Mouse (Mus musculus): ENCODE results near the gene 4921524J17Rik. TPM values are rescaled to one million over a fixed set of nuclear protein-coding genes. Genes with fewer than 3 reads are reported as not detected.

The 4921524J17Rik gene
- total RNA-seq (2023), result 10.1 and 11.1 TPM in 2 replicates

GRCm38 (mm10) chr8:85432168-85433016 lies at the start of gene 4921524J17Rik:
Gene 4921524J17Rik (minus strand): TSS chr8:85432833.

DNA sequence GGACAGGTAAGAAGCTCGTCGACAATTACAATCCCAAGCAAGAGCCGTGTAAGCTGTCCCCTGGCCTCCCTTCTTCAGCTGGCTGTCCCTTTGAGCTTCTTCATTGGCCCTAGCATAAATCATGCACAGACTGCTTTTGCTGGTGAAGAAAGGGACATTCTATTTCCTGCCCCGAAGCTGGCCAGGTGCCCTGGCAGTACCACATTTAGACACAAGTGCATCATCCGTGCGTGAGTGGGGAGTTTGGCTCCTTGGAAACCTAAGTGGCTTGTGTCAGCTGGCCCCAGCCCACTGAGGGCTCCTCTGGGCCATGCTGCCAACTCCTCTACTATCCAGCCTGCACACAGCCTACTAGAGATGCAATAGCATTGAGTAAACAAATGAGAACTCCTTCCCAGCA lies 46.4 kb downstream of the 4921524J17Rik start, which contains the start of gene Mylk3:
Gene Mylk3 (minus strand): TSS at position 141 of the 400 bp plus-strand sequence.

Other genes starting within 250 kb of the 4921524J17Rik start
- gene Olfr371, start 206.8 kb downstream of the 4921524J17Rik start, total RNA-seq (2023), result not detected in 2 replicates
- 32.2 and 43.4 TPM in 2 replicates for gene Orc6, start 133.2 kb downstream of the 4921524J17Rik start, total RNA-seq (2023)
- 82.6 and 92.7 TPM in 2 replicates for gene Vps35, start 133.0 kb downstream of the 4921524J17Rik start, total RNA-seq (2023)
- 0.25 and 0.32 TPM in 2 replicates for gene Mylk3, start 46.5 kb downstream of the 4921524J17Rik start, total RNA-seq (2023)
- gene Gpt2, start 59.7 kb upstream of the 4921524J17Rik start, total RNA-seq (2023), result 0.48 and 1.5 TPM in 2 replicates
- 88.2 and 92.9 TPM in 2 replicates for gene Dnaja2, start 122.5 kb upstream of the 4921524J17Rik start, total RNA-seq (2023)

Data from neutrophil, adult 65 days (primary cell).